Mouse (Mus musculus): ENCODE results near the gene Tlr5. TPM values are rescaled to one million over a fixed set of nuclear protein-coding genes. Genes with fewer than 3 reads are reported as not detected.
A peak's percentile ranks its signal among the peaks of the same experiment; 100 is the strongest.

The Tlr5 gene
- polyA plus RNA-seq, 1 experiment from 2014 or later, result 1.2 TPM

GRCm38 (mm10) chr1:182912591-182912990 lies 42.0 kb upstream of the Tlr5 start:
- H3K4me2 ChIP-seq (replicated peaks; ENCODE audit: low read depth), result no peak overlapping the region
- peaks cover 3% of the 10 kb centered on the region; the same call in 1 of the 2 replicates for H3K4me1 ChIP-seq (replicated peaks; ENCODE audit: control insufficient read depth, insufficient read depth)
- H3K9me3 ChIP-seq (ENCODE audit: control insufficient read depth, low read length), result no peaks in the 10 kb centered on the region
- H3K36me3 ChIP-seq (ENCODE audit: control insufficient read depth, insufficient read depth, low read length), result no peaks in the 10 kb centered on the region
- TF ChIP-seq CTCF (IDR thresholded peaks at IDR 0.05; ENCODE audit: low read depth), result no peak
- TF ChIP-seq EP300 (optimal IDR thresholded peaks at IDR 0.05), result no peak
- no peak for DNase-seq (ENCODE audit: low spot score)
- no peaks in the 10 kb centered on the region for H3K27me3 ChIP-seq (ENCODE audit: control insufficient read depth, insufficient read depth, low read length)
- no peak overlapping the region for H3K27ac ChIP-seq (replicated peaks)
- 72% methylated on average over 2 of the region's 2 CpGs for WGBS
- no peak overlapping the region for H3K4me3 ChIP-seq (ENCODE audit: low read depth, low read length)
- H3K9ac ChIP-seq (ENCODE audit: low read length), result no peak overlapping the region
- no peak for ATAC-seq (ENCODE audit: low FRiP score, low TSS enrichment)

GRCm38 (mm10) chr1:182914121-182914908 lies 40.3 kb upstream of the Tlr5 start:
- WGBS, result 47% methylated on average over 4 of the region's 4 CpGs
- Histone ChIP-seq H3K4me1 (replicated peaks; ENCODE audit: control insufficient read depth, insufficient read depth) (no peaks in the 10 kb centered on the region), H3K9me3 (ENCODE audit: control insufficient read depth, low read length) (no peaks in the 10 kb centered on the region), H3K4me3 (ENCODE audit: low read depth, low read length) (no peak overlapping the region), H3K9ac (ENCODE audit: low read length) (no peak overlapping the region), H3K27me3 (ENCODE audit: control insufficient read depth, insufficient read depth, low read length) (no peaks in the 10 kb centered on the region), H3K4me2 (replicated peaks; ENCODE audit: low read depth) (no peak overlapping the region), H3K36me3 (ENCODE audit: control insufficient read depth, insufficient read depth, low read length) (no peaks in the 10 kb centered on the region), H3K27ac (replicated peaks) (no peak overlapping the region)
- DNase-seq (ENCODE audit: low spot score) (no peak), ATAC-seq (ENCODE audit: low FRiP score, low TSS enrichment) (0 out of 2 replicates have a peak, but pooled peaks have one; percentile 55)
- no peak for TF ChIP-seq EP300 (optimal IDR thresholded peaks at IDR 0.05)
- TF ChIP-seq CTCF (IDR thresholded peaks at IDR 0.05; ENCODE audit: low read depth), result no peak

- no peak overlapping the region for H3K9ac ChIP-seq (ENCODE audit: low read length)
- no peaks in the 10 kb centered on the region for H3K4me1 ChIP-seq (replicated peaks; ENCODE audit: control insufficient read depth, insufficient read depth)
- no peaks in the 10 kb centered on the region for H3K9me3 ChIP-seq (ENCODE audit: control insufficient read depth, low read length)
- ATAC-seq (ENCODE audit: low FRiP score, low TSS enrichment), result no peak
- 93% methylated on average over 5 of the region's 5 CpGs for WGBS
- no peak overlapping the region for H3K27ac ChIP-seq (replicated peaks)
- TF ChIP-seq CTCF (IDR thresholded peaks at IDR 0.05; ENCODE audit: low read depth) (no peak), EP300 (optimal IDR thresholded peaks at IDR 0.05) (no peak)
- no peaks in the 10 kb centered on the region for H3K36me3 ChIP-seq (ENCODE audit: control insufficient read depth, insufficient read depth, low read length)
- H3K4me2 ChIP-seq (replicated peaks; ENCODE audit: low read depth), result no peak overlapping the region
- DNase-seq (ENCODE audit: low spot score), result no peak
- no peak overlapping the region for H3K4me3 ChIP-seq (ENCODE audit: low read depth, low read length)
- H3K27me3 ChIP-seq (ENCODE audit: control insufficient read depth, insufficient read depth, low read length), result no peaks in the 10 kb centered on the region
These were observed 38.4 kb upstream of the Tlr5 start for GRCm38 (mm10) chr1:182916166-182916565.

DNA sequence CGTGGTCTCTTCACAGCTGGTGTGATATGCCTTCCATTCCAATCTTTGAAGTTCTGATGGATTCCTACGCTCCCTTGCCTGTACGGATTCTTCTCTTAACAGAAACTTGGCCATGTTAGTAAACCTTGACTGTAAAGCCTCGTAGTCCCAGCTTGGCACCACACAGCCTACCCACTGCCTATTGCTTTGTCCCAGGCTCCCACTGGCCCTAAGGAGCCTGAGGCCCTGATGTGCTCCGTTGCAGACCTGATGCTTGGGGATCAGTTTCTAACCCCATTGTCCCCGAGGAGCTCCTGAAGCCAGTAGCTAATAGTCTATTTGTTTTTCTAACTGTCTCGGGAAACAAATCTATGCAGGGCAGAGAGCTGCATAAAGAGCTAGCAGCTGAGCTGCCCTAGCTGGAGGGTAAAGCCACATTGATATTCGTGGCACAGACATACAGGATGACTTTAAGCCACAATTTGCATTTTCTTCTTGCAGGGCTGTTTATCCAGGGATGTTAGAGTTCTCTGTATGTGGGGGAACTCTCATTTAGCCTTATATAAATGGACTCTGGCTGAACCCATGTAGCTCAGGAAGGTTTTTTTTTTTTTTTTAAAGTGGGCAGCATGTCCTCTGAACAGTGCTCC lies 35.8 kb upstream of the Tlr5 start:
- Histone ChIP-seq H3K4me2 (replicated peaks; ENCODE audit: low read depth) (no peak overlapping the region), H3K27ac (replicated peaks) (no peak overlapping the region), H3K9me3 (ENCODE audit: control insufficient read depth, low read length) (no peaks in the 10 kb centered on the region), H3K9ac (ENCODE audit: low read length) (no peak overlapping the region), H3K27me3 (ENCODE audit: control insufficient read depth, insufficient read depth, low read length) (no peaks in the 10 kb centered on the region), H3K4me3 (ENCODE audit: low read depth, low read length) (no peak overlapping the region), H3K36me3 (ENCODE audit: control insufficient read depth, insufficient read depth, low read length) (no peaks in the 10 kb centered on the region), H3K4me1 (replicated peaks; ENCODE audit: control insufficient read depth, insufficient read depth) (no peaks in the 10 kb centered on the region)
- 54% methylated on average over 8 of the region's 8 CpGs for WGBS
- TF ChIP-seq EP300 (optimal IDR thresholded peaks at IDR 0.05) (no peak), CTCF (IDR thresholded peaks at IDR 0.05; ENCODE audit: low read depth) (no peak)
- no peak for DNase-seq (ENCODE audit: low spot score)
- no peak for ATAC-seq (ENCODE audit: low FRiP score, low TSS enrichment)

DNA sequence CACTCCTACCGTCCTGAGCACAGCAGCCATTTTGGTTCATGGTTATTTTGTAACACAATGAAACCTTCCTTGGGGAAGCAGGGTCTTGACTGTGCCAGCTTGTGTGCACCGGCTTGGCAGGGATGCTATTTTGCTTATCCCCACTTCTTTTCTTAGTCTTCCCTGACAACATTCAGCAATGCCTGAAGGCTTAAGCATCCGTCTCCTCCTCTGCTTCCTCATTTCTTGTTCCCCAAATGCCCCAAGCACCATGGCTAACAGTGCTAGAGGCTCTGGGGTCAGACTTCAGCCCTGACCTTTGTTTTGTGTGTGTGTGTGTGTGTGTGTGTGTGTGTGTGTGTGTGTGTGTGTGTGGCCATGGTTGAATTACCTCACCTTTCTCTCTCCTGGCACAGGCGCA lies 31.8 kb upstream of the Tlr5 start:
- 77% methylated on average over 4 of the region's 4 CpGs for WGBS
- DNase-seq (ENCODE audit: low spot score), result no peak
- no peak overlapping the region for H3K27ac ChIP-seq (replicated peaks)

DNA sequence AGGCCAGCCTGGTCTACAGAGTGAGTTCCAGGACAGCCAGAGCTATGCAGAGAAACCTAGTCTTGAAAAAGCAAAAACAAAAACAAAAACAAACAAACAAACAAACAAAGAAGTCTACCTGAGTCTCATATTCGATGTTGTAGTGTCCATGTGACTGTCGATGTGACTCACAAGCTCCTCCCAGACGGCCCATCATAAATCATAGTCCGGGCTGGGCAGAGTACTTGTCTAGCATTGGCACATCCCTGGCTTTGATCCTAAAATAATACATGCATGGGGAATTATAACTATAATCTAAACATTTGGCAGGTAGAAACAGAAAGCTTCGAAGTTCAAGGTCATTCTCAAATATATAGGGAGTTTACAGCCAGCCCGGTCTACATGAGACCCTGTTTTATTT lies 28.1 kb upstream of the Tlr5 start:
- TF ChIP-seq EP300 (optimal IDR thresholded peaks at IDR 0.05) (no peak), CTCF (IDR thresholded peaks at IDR 0.05; ENCODE audit: low read depth) (no peak)
- WGBS, result 77% methylated on average over 6 of the region's 6 CpGs
- Histone ChIP-seq H3K27ac (replicated peaks) (no peak overlapping the region), H3K9me3 (ENCODE audit: control insufficient read depth, low read length) (no peaks in the 10 kb centered on the region), H3K36me3 (ENCODE audit: control insufficient read depth, insufficient read depth, low read length) (no peaks in the 10 kb centered on the region), H3K27me3 (ENCODE audit: control insufficient read depth, insufficient read depth, low read length) (no peaks in the 10 kb centered on the region), H3K9ac (ENCODE audit: low read length) (no peak overlapping the region), H3K4me2 (replicated peaks; ENCODE audit: low read depth) (no peak overlapping the region), H3K4me3 (ENCODE audit: low read depth, low read length) (no peak overlapping the region), H3K4me1 (replicated peaks; ENCODE audit: control insufficient read depth, insufficient read depth) (no peaks in the 10 kb centered on the region)
- no peak for DNase-seq (ENCODE audit: low spot score)
- no peak for ATAC-seq (ENCODE audit: low FRiP score, low TSS enrichment)

More for the DNA sequence above, 31.8 kb upstream of the Tlr5 start:
- H3K27me3 ChIP-seq (ENCODE audit: control insufficient read depth, insufficient read depth, low read length), result no peaks in the 10 kb centered on the region
- H3K4me2 ChIP-seq (replicated peaks; ENCODE audit: low read depth), result no peak overlapping the region
- no peak overlapping the region for H3K4me3 ChIP-seq (ENCODE audit: low read depth, low read length)
- no peaks in the 10 kb centered on the region for H3K9me3 ChIP-seq (ENCODE audit: control insufficient read depth, low read length)
- H3K4me1 ChIP-seq (replicated peaks; ENCODE audit: control insufficient read depth, insufficient read depth), result no peaks in the 10 kb centered on the region
- no peak overlapping the region for H3K9ac ChIP-seq (ENCODE audit: low read length)
- no peak for ATAC-seq (ENCODE audit: low FRiP score, low TSS enrichment)
- no peaks in the 10 kb centered on the region for H3K36me3 ChIP-seq (ENCODE audit: control insufficient read depth, insufficient read depth, low read length)
- TF ChIP-seq EP300 (optimal IDR thresholded peaks at IDR 0.05) (no peak), CTCF (IDR thresholded peaks at IDR 0.05; ENCODE audit: low read depth) (no peak)
